Mouse (Mus musculus) heart, postnatal 4 days (tissue): Measurements from ENCODE around the gene Errfi1. TPM values are rescaled to one million over a fixed set of nuclear protein-coding genes. Genes with fewer than 3 reads are reported as not detected.

Experiments
- DNase-seq: peaks from one replicate; pipeline ENCODE4 v3.0.0; 2021
- total RNA-seq, 2 experiments: library from RNA; stranded (reverse); gene quantifications; 2 replicates each; pipeline ENCODE4 v1.2.3; 2021

Gene Errfi1
- total RNA-seq, 2 experiments from 2014 or later: 18.6 to 20.4 TPM

DNA sequence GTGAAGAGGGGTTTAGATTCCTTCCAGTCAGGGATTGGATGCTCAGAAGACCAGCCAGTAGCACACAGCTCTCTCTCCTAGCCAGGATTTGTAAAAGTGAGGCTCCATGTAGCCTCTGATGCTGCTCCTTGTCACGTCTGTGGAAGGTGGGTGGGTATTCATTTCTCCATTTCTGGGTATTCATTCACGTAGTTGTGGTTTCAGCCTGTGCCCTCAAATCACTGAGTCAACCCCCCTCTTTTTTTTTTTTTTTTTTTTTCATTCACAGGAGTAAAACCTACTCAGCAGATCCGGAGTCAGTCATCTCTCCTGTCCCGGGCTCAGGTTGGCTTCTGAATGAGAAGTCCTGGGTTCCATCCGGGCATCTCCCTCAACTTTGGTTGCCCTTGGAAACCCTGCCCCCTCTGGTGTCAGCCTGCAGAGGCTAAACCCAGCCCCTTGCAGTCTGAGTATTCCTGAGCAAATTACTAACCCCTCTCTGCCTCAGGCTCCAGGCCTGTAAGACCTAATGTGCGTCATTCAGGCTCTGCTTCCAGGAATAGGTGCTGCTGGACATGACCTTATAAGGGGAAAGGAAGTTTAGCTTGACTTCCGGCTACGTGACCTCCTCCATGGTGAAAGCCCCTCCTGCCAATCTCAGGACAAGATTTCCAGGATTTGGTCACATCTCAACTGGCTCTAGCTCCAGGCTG, 63.8 kb downstream of the Errfi1 start:
- DNase-seq: no peak

Other genes with a start within 250 kb of the Errfi1 start
- not detected for gene Slc45a1, start 201.7 kb upstream of the Errfi1 start, total RNA-seq
- 100 to 1,000 TPM; 187 to 190 TPM for gene Park7, start 60.5 kb downstream of the Errfi1 start, total RNA-seq
- under 1 TPM in 1 of 2 experiments, not detected in 1; 0.25 TPM for gene Tnfrsf9, start 60.6 kb downstream of the Errfi1 start, total RNA-seq
- not detected for gene Uts2, start 143.2 kb downstream of the Errfi1 start, total RNA-seq
- gene Per3, start 190.7 kb downstream of the Errfi1 start, total RNA-seq: 10 to 100 TPM; 12.0 to 12.9 TPM
- gene Vamp3, start 204.0 kb downstream of the Errfi1 start, total RNA-seq: 10 to 100 TPM; 83.2 to 86.2 TPM
- not detected for gene Gm13090, start 235.7 kb downstream of the Errfi1 start, total RNA-seq